Mouse (Mus musculus) gastrocnemius, postnatal 10 days (tissue): ENCODE data around the gene Lipk. TPM values are rescaled to one million over a fixed set of nuclear protein-coding genes. Genes with fewer than 3 reads are reported as not detected.

Source experiments
- microRNA-seq, 2 experiments: library from miRNA; unstranded; fragments of <30 nt; microRNA quantifications; one replicate each; pipeline ENCODE4 v1.2.0; 2021
- total RNA-seq, 2 experiments: library from RNA; stranded (reverse); gene quantifications; 2 replicates each; pipeline ENCODE4 v1.2.3; 2021

Gene Lipk
- total RNA-seq, 2 experiments from 2014 or later, result not detected

Small RNA genes within 50 kb of the gene (microRNA-seq; reads per million reads assigned to microRNA genes)
- gene Gm23334, result 0 reads per million in 2 experiments

Other genes starting within 250 kb of the Lipk start
- 1 to 10 TPM; 5.3 TPM for gene Lipo3, start 246.3 kb upstream of the Lipk start, total RNA-seq
- not detected for gene Lipo1, start 220.8 kb upstream of the Lipk start, total RNA-seq
- gene Lipf, start 47.1 kb upstream of the Lipk start, total RNA-seq, result not detected
- gene Lipn, start 59.1 kb downstream of the Lipk start, total RNA-seq, result not detected
- not detected for gene Lipm, start 92.6 kb downstream of the Lipk start, total RNA-seq
- not detected for gene Ankrd22, start 157.8 kb downstream of the Lipk start, total RNA-seq
- 1 to 10 TPM; 2.3 to 2.6 TPM for gene Stambpl1, start 183.9 kb downstream of the Lipk start, total RNA-seq
- 100 to 1,000 TPM; 517 to 534 TPM for gene Acta2, start 247.3 kb downstream of the Lipk start, total RNA-seq